Mouse (Mus musculus): ENCODE results near the gene Borcs6.

DNA sequence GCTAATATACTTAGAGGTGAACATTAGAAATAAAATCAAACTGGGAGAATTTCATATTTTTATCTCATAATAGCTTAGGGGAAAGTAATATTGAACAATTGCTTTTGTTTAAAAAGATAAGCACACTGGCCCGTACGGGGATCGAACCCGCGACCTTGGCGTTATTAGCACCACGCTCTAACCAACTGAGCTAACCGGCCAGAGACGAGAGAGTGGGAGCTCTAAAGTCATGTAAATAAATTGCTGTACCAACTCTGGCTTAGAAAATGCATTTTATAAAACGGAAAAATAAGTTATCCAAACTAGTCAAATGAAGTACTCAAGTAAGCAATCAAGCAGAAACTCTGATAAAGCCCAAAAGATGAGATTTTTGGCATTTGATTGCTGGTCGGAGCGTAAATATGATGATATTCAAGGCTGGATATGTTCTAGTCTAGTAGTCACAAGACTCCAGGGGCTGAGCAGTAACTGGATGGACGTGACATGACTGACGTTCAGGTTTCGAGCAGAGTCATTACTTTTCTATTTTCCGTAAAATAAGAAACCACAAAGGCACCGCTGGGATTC is 2.8 kb downstream of the Borcs6 start:
- no peak for TF ChIP-seq TAL1 (IDR thresholded peaks at IDR 0.05; ENCODE audit: low read length)
- no peak for TF ChIP-seq MAZ (IDR thresholded peaks at IDR 0.05; ENCODE audit: low read depth, low read length)
- TF ChIP-seq CTCF (IDR thresholded peaks at IDR 0.05 in 2 of 3, conservative IDR thresholded peaks at IDR 0.05 in 1 of 3; ENCODE audit: control insufficient read depth in 1 of 3, insufficient read depth in 1 of 3, low read depth in 2 of 3, low read length in 3 of 3, poor library complexity in 1 of 3, severe bottlenecking in 1 of 3) = no peak
- TF ChIP-seq MAX (IDR thresholded peaks at IDR 0.05; ENCODE audit: low read length) = no peak
- TF ChIP-seq ZC3H11A (IDR thresholded peaks at IDR 0.05; ENCODE audit: low read depth, low read length) = no peak
- no peak for TF ChIP-seq GABPA (IDR thresholded peaks at IDR 0.05; ENCODE audit: low read depth, low read length)
- peak; percentile 98 for TF ChIP-seq TBP (IDR thresholded peaks at IDR 0.05; ENCODE audit: low read depth, low read length)
- TF ChIP-seq POLR2A (IDR thresholded peaks at IDR 0.05; ENCODE audit: control insufficient read depth in 1 of 2, insufficient read depth in 1 of 2, low read depth in 1 of 2, low read length in 2 of 2, poor library complexity in 1 of 2) = no peak
- TF ChIP-seq SIN3A (IDR thresholded peaks at IDR 0.05; ENCODE audit: low read length) = peak; percentile 70
- no peak for TF ChIP-seq MEF2A (IDR thresholded peaks at IDR 0.05; ENCODE audit: extremely low read depth, insufficient replicate concordance, low read depth, low read length, poor library complexity, severe bottlenecking)
- no peak for TF ChIP-seq ZNF384 (IDR thresholded peaks at IDR 0.05; ENCODE audit: low read depth, low read length)
